In the genomic region with DNA sequence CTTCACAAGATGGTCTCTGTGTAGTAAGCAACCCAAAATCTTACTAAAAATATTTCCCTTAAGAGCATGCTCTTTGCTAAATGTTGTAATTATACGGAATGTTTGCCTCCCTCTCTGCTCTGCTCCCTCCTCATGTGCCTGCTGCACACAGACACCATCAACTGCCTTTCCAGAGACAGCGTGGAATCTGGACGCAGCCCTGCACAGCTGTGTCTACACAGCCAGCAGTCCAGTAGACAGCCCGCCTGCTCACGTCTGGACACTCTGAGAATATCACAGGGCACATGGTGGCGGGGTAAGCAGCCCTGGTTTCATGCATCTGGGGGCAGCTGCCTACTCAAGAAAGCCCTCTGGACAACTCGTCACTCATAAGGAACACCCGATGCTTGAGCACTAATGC, we compare ENCODE assay signal across 15 mouse cellular contexts.
"Had no signal": no experiment of that assay in that cellular context is flagged by ENCODE, and none has a peak within 500 bp of the region (broad histone marks: within the 10 kb centered on the region; RNA-seq: fewer than 3 reads in every experiment).

No protein-coding gene starts in this region.

- H3K27me3 ChIP-seq: liver, embryonic 13.5 days; midbrain, embryonic 12.5 days had no signal

- H3K27ac ChIP-seq: left cerebral cortex, adult 2 months; liver, embryonic 13.5 days; midbrain, embryonic 12.5 days had no signal

- ATAC-seq: inflammation-experienced regulatory T-cells, adult 6 months; intestine, postnatal 0 days; liver, postnatal 0 days; midbrain, embryonic 16.5 days had no signal

- H3K4me3 ChIP-seq: left cerebral cortex, adult 2 months; liver, embryonic 13.5 days; midbrain, embryonic 12.5 days had no signal

- DNase-seq: kidney, adult 8-10 months; kidney, postnatal 25 days; liver; liver, embryonic 13.5 days; liver, postnatal 0 days; right cerebral cortex, adult 18-20 months; right cerebral cortex, postnatal 25 days; spleen, adult 18-20 months; thymus, adult 18-20 months; thymus, postnatal 25 days had no signal

- H3K9me3 ChIP-seq: liver, embryonic 13.5 days; midbrain, embryonic 12.5 days had no signal

- H3K4me1 ChIP-seq: liver, embryonic 13.5 days; midbrain, embryonic 12.5 days had no signal

- H3K9ac ChIP-seq: liver, embryonic 13.5 days; liver, postnatal 0 days; midbrain, embryonic 12.5 days had no signal

- H3K36me3 ChIP-seq: midbrain, embryonic 12.5 days had no signal

- H3K4me2 ChIP-seq: liver, embryonic 13.5 days; midbrain, embryonic 12.5 days had no signal
